Mouse (Mus musculus) lung, embryonic 16.5 days (tissue): ENCODE data around the gene Ybx2. TPM values are rescaled to one million over a fixed set of nuclear protein-coding genes. Genes with fewer than 3 reads are reported as not detected.

ENCODE experiments used
- ATAC-seq: fragments of 200-750 bp; cut with Nextera tagmentation; 2 replicates; pipeline ENCODE4 v1.8.0; 2017; ENCODE audit warnings: low read depth, mild to moderate bottlenecking, moderate library complexity
- H3K27ac ChIP-seq: fragments of 300-500 bp; sonication (generic); 2 replicates; pipeline ENCODE4 v1.5.1; 2014; ENCODE audit warnings: mild to moderate bottlenecking, control low read depth, low read length
- H3K27me3 ChIP-seq: fragments of 300-500 bp; sonication (generic); 2 replicates; pipeline ENCODE4 v1.6.1; 2014; ENCODE audit warnings: low read depth, low read length, mixed read lengths; ENCODE audit not compliant: control insufficient read depth, insufficient read depth
- H3K36me3 ChIP-seq: fragments of 300-500 bp; sonication (generic); 2 replicates; pipeline ENCODE4 v1.6.1; 2014; ENCODE audit warnings: low read length; ENCODE audit not compliant: control insufficient read depth, insufficient read depth
- H3K4me1 ChIP-seq: fragments of 300-500 bp; sonication (generic); replicated peaks from 2 replicates; pipeline ENCODE4 v1.6.1; 2014; ENCODE audit warnings: low read length, mixed read lengths; ENCODE audit not compliant: control insufficient read depth, insufficient read depth
- H3K4me2 ChIP-seq: fragments of 300-500 bp; sonication (generic); 2 replicates; pipeline ENCODE4 v1.6.1; 2014; ENCODE audit warnings: low read depth, low read length, control low read depth
- H3K4me3 ChIP-seq: fragments of 300-500 bp; sonication (generic); 2 replicates; pipeline ENCODE4 v1.5.1; 2014; ENCODE audit warnings: mild to moderate bottlenecking, low read length, control low read depth
- H3K9ac ChIP-seq: fragments of 300-500 bp; sonication (generic); 2 replicates; pipeline ENCODE4 v1.6.1; 2014; ENCODE audit warnings: low read length, control low read depth
- H3K9me3 ChIP-seq: fragments of 300-500 bp; sonication (generic); 2 replicates; pipeline ENCODE4 v1.6.1; 2016; ENCODE audit warnings: low read length; ENCODE audit not compliant: control insufficient read depth
- WGBS: fragments of 180-500 bp; shearing (Covaris S2); extraction: QIAGEN DNeasy Blood & Tissue Kit; methylation state at CpG from one replicate; pipeline ENCODE4 v1.1.7; 2014; 5-methylcytosine and 5-hydroxymethylcytosine counted together
- polyA plus RNA-seq: library from polyadenylated mRNA; unstranded; fragments of >200 nt; fragmentation: Nextera tagmentation; extraction: Ambion mirVana; gene quantifications from 2 replicates; pipeline ENCODE4 v1.2.1, GENCODE M21; 2015

Gene Ybx2
- polyA plus RNA-seq, 1 experiment from 2014 or later = 2.7 TPM

GRCm38 (mm10) chr11:69976271-69976670 is 40.7 kb downstream of the Ybx2 start:
- Histone ChIP-seq H3K36me3 (peaks cover 13% of the 10 kb centered on the region), H3K4me1 (peaks cover 6% of the 10 kb centered on the region; the same call in 1 of the 2 replicates)

GRCm38 (mm10) chr11:69979827-69980195 is 44.2 kb downstream of the Ybx2 start:
- peaks cover 26% of the 10 kb centered on the region for H3K4me1 ChIP-seq
- WGBS = 3% methylated on average over 16 of the region's 16 CpGs
- H3K36me3 ChIP-seq = peaks cover 9% of the 10 kb centered on the region

More at GRCm38 (mm10) chr11:69976271-69976670, 40.7 kb downstream of the Ybx2 start:
- Histone ChIP-seq H3K4me2 (no peak overlapping the region), H3K9me3 (no peaks in the 10 kb centered on the region), H3K4me3 (no peak overlapping the region), H3K9ac (no peak overlapping the region), H3K27ac (no peak overlapping the region), H3K27me3 (no peaks in the 10 kb centered on the region)
- 80% methylated on average over 4 of the region's 4 CpGs for WGBS
- ATAC-seq = no peak

GRCm38 (mm10) chr11:69980196-69981140 is 44.9 kb downstream of the Ybx2 start:
- ATAC-seq = peak; percentile 96
- H3K4me2 ChIP-seq = peak overlapping the region; percentile 92
- peak overlapping the region; percentile 100 for H3K9ac ChIP-seq
- H3K27ac ChIP-seq = peak overlapping the region; percentile 99
- WGBS = 0% methylated on average over 34 of the region's 60 CpGs
- peak overlapping the region; percentile 98 for H3K4me3 ChIP-seq
- H3K4me1 ChIP-seq = peaks cover 26% of the 10 kb centered on the region
- no peaks in the 10 kb centered on the region for H3K9me3 ChIP-seq
- H3K36me3 ChIP-seq = peaks cover 13% of the 10 kb centered on the region
- no peaks in the 10 kb centered on the region for H3K27me3 ChIP-seq

More at GRCm38 (mm10) chr11:69979827-69980195, 44.2 kb downstream of the Ybx2 start:
- H3K9ac ChIP-seq = peak overlapping the region; percentile 100
- no peaks in the 10 kb centered on the region for H3K27me3 ChIP-seq
- peak overlapping the region; percentile 98 for H3K4me3 ChIP-seq
- H3K4me2 ChIP-seq = peak overlapping the region; percentile 83
- H3K9me3 ChIP-seq = no peaks in the 10 kb centered on the region
- H3K27ac ChIP-seq = peak overlapping the region; percentile 99
- ATAC-seq = no peak

GRCm38 (mm10) chr11:69981141-69981762 is 45.7 kb downstream of the Ybx2 start, which contains the start of gene Ctdnep1:
Ctdnep1 (plus strand) TSS chr11:69981156.
- H3K4me3 ChIP-seq = peak within 1 kb of the TSS; percentile 98
- H3K27me3 ChIP-seq = no peaks in the 10 kb centered on the region
- H3K27ac ChIP-seq = peak within 1 kb of the TSS; percentile 99
- WGBS = under 1% methylated on average over 34 of the region's 43 CpGs
- H3K36me3 ChIP-seq = peaks cover 19% of the 10 kb centered on the region
- H3K9me3 ChIP-seq = no peaks in the 10 kb centered on the region
- peaks cover 26% of the 10 kb centered on the region for H3K4me1 ChIP-seq
- ATAC-seq = no peak
- H3K9ac ChIP-seq = peak within 1 kb of the TSS; percentile 100
- H3K4me2 ChIP-seq = peak within 1 kb of the TSS; percentile 92

- Histone ChIP-seq H3K4me3 (peak within 1 kb of the TSS; percentile 98), H3K9me3 (no peaks in the 10 kb centered on the region), H3K4me1 (peaks cover 26% of the 10 kb centered on the region), H3K4me2 (peak within 1 kb of the TSS; percentile 92), H3K36me3 (peaks cover 23% of the 10 kb centered on the region), H3K27me3 (no peaks in the 10 kb centered on the region), H3K27ac (peak within 1 kb of the TSS; percentile 99), H3K9ac (peak within 1 kb of the TSS; percentile 100)
- ATAC-seq = no peak
- WGBS = 37% methylated on average over 8 of the region's 8 CpGs
Measured at GRCm38 (mm10) chr11:69982225-69982624, 46.6 kb downstream of the Ybx2 start, which contains the start of gene Elp5. Elp5 (minus strand) TSS chr11:69982517.

GRCm38 (mm10) chr11:69982877-69983276 is 47.3 kb downstream of the Ybx2 start:
- H3K4me3 ChIP-seq = peak overlapping the region; percentile 98
- H3K4me1 ChIP-seq = peaks cover 26% of the 10 kb centered on the region
- H3K36me3 ChIP-seq = peaks cover 29% of the 10 kb centered on the region
- no peak overlapping the region for H3K27ac ChIP-seq
- H3K9ac ChIP-seq = peak overlapping the region; percentile 100
- no peaks in the 10 kb centered on the region for H3K27me3 ChIP-seq
- ATAC-seq = no peak
- 19% methylated on average over 5 of the region's 5 CpGs for WGBS
- peak overlapping the region; percentile 92 for H3K4me2 ChIP-seq
- no peaks in the 10 kb centered on the region for H3K9me3 ChIP-seq

- Histone ChIP-seq H3K36me3 (peaks cover 33% of the 10 kb centered on the region), H3K27ac (no peak overlapping the region), H3K27me3 (no peaks in the 10 kb centered on the region), H3K4me3 (no peak overlapping the region), H3K9ac (peak overlapping the region; percentile 100; the same call in 1 of the 2 replicates), H3K4me1 (peaks cover 26% of the 10 kb centered on the region), H3K4me2 (peak overlapping the region; percentile 3; the same call in 1 of the 2 replicates), H3K9me3 (no peaks in the 10 kb centered on the region)
- no peak for ATAC-seq
- 72% methylated on average over 4 of the region's 4 CpGs for WGBS
Measured at GRCm38 (mm10) chr11:69983377-69983776, 47.8 kb downstream of the Ybx2 start.

- no peak for ATAC-seq
- H3K27me3 ChIP-seq = no peaks in the 10 kb centered on the region
- no peak overlapping the region for H3K27ac ChIP-seq
- H3K36me3 ChIP-seq = peaks cover 43% of the 10 kb centered on the region
- peaks cover 21% of the 10 kb centered on the region for H3K4me1 ChIP-seq
- no peak overlapping the region for H3K4me2 ChIP-seq
- H3K9me3 ChIP-seq = no peaks in the 10 kb centered on the region
- H3K9ac ChIP-seq = no peak overlapping the region
- no peak overlapping the region for H3K4me3 ChIP-seq
- 83% methylated on average over 8 of the region's 8 CpGs for WGBS
Measured at GRCm38 (mm10) chr11:69984431-69984830, 48.8 kb downstream of the Ybx2 start.

- H3K27me3 ChIP-seq = no peaks in the 10 kb centered on the region
- H3K4me2 ChIP-seq = no peak overlapping the region
- peaks cover 54% of the 10 kb centered on the region for H3K36me3 ChIP-seq
- peak overlapping the region; percentile 98; the same call in 1 of the 2 replicates for H3K27ac ChIP-seq
- 0 out of 2 replicates have a peak overlapping the region, but pooled peaks have one; percentile 36 for H3K9ac ChIP-seq
- WGBS = 83% methylated on average over 8 of the region's 8 CpGs
- no peak overlapping the region for H3K4me3 ChIP-seq
- no peaks in the 10 kb centered on the region for H3K9me3 ChIP-seq
- ATAC-seq = no peak
- peaks cover 9% of the 10 kb centered on the region for H3K4me1 ChIP-seq
Measured at GRCm38 (mm10) chr11:69989949-69990348, 54.4 kb downstream of the Ybx2 start.
